Mouse (Mus musculus) frontal cortex, postnatal 10 days (tissue): ENCODE results near the gene Foxo3.

ENCODE experiments used
- DNase-seq, 2 experiments: peaks; one replicate each; pipeline ENCODE4 v3.0.0; 2022; ENCODE audit warnings: low spot score in 2 of 2, mixed read lengths in 1 of 2

Foxo3 gene

GRCm38 (mm10) chr10:42251749-42252323 lies 24.7 kb downstream of the Foxo3 start:
- no peak for DNase-seq

GRCm38 (mm10) chr10:42251203-42251602 lies 25.4 kb downstream of the Foxo3 start:
- DNase-seq: peak; percentile 40 to 69

GRCm38 (mm10) chr10:42249965-42250364 lies 26.6 kb downstream of the Foxo3 start:
- no peak for DNase-seq

GRCm38 (mm10) chr10:42248644-42249043 lies 27.9 kb downstream of the Foxo3 start:
- no peak for DNase-seq

GRCm38 (mm10) chr10:42248156-42248555 lies 28.4 kb downstream of the Foxo3 start:
- no peak for DNase-seq

GRCm38 (mm10) chr10:42247125-42247816 lies 29.3 kb downstream of the Foxo3 start:
- no peak for DNase-seq

GRCm38 (mm10) chr10:42246483-42246882 lies 30.1 kb downstream of the Foxo3 start:
- DNase-seq: no peak

- no peak for DNase-seq
Observed at GRCm38 (mm10) chr10:42245636-42246035, 30.9 kb downstream of the Foxo3 start.

- DNase-seq: no peak
Observed at GRCm38 (mm10) chr10:42245256-42245601, 31.3 kb downstream of the Foxo3 start.

GRCm38 (mm10) chr10:42244420-42245255 lies 31.9 kb downstream of the Foxo3 start:
- DNase-seq: no peak

- DNase-seq: no peak
Observed at GRCm38 (mm10) chr10:42243925-42244324, 32.6 kb downstream of the Foxo3 start.

GRCm38 (mm10) chr10:42242484-42242883 lies 34.1 kb downstream of the Foxo3 start:
- no peak for DNase-seq

GRCm38 (mm10) chr10:42241775-42242174 lies 34.8 kb downstream of the Foxo3 start:
- DNase-seq: no peak

GRCm38 (mm10) chr10:42239810-42240111 lies 36.8 kb downstream of the Foxo3 start:
- DNase-seq: no peak

- no peak for DNase-seq
Observed at GRCm38 (mm10) chr10:42238923-42239809, 37.4 kb downstream of the Foxo3 start.

- DNase-seq: no peak
Observed at GRCm38 (mm10) chr10:42238296-42238695, 38.3 kb downstream of the Foxo3 start.

- no peak for DNase-seq
Observed at GRCm38 (mm10) chr10:42237556-42237955, 39.0 kb downstream of the Foxo3 start.

GRCm38 (mm10) chr10:42235321-42235720 lies 41.2 kb downstream of the Foxo3 start:
- DNase-seq: no peak

- DNase-seq: no peak
Observed at GRCm38 (mm10) chr10:42232977-42233376, 43.6 kb downstream of the Foxo3 start.

- no peak for DNase-seq
Observed at GRCm38 (mm10) chr10:42231847-42232246, 44.7 kb downstream of the Foxo3 start.

- no peak for DNase-seq
Observed at GRCm38 (mm10) chr10:42231100-42231541, 45.4 kb downstream of the Foxo3 start.
